Mouse (Mus musculus): ENCODE measurements around the gene Adra1b. TPM values are rescaled to one million over a fixed set of nuclear protein-coding genes. Genes with fewer than 3 reads are reported as not detected.
A peak's percentile ranks its signal among the peaks of the same experiment; 100 is the strongest.

Gene Adra1b
- polyA plus RNA-seq (2015; fragmentation: Nextera tagmentation; extraction: Ambion mirVana), result 0.34 TPM in 2 replicates

- Histone ChIP-seq H3K9me3 (no peaks in the 10 kb centered on the region), H3K4me2 (replicated peaks) (no peak within 1 kb of the TSS), H3K4me3 (replicated peaks) (no peak within 1 kb of the TSS), H3K27me3 (replicated peaks) (no peaks in the 10 kb centered on the region), H3K27ac (no peak within 1 kb of the TSS), H3K9ac (no peak within 1 kb of the TSS), H3K36me3 (no peaks in the 10 kb centered on the region), H3K4me1 (replicated peaks) (no peaks in the 10 kb centered on the region)
- 68% methylated on average over 6 of the region's 6 CpGs for WGBS
- no peak for ATAC-seq
Measured at GRCm38 (mm10) chr11:43901051-43901654, at the start of gene Adra1b. Gene Adra1b, minus strand, starts transcription at chr11:43901210.

- H3K4me3 ChIP-seq (replicated peaks), result no peak overlapping the region
- H3K4me1 ChIP-seq (replicated peaks), result no peaks in the 10 kb centered on the region
- WGBS, result 78% methylated on average over 1 of the region's 1 CpGs
- no peak overlapping the region for H3K27ac ChIP-seq
- H3K4me2 ChIP-seq (replicated peaks), result no peak overlapping the region
- no peaks in the 10 kb centered on the region for H3K9me3 ChIP-seq
- H3K27me3 ChIP-seq (replicated peaks), result no peaks in the 10 kb centered on the region
- H3K9ac ChIP-seq, result no peak overlapping the region
- ATAC-seq, result no peak
- no peaks in the 10 kb centered on the region for H3K36me3 ChIP-seq
Measured at GRCm38 (mm10) chr11:43950274-43950673, 49.3 kb upstream of the Adra1b start.

DNA sequence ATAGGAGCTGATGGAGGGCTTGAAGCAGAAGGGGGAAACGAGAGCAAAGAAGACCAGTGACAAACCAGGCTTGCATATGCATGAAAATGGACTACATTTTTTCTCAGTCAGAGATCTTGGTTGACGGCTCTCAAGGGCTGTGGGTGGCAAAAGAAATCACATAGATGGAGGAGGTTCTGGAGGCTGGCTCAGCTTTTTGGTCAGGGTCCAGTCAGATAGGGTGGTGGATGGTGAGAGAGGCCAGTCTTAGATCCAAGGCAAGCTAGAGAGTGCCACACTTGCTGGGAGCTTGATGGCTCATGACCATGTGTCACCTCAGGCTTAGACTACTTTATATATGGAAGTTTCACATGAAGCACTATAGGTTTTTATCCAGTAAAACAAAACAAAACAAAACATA, 42.8 kb upstream of the Adra1b start:
- H3K4me1 ChIP-seq (replicated peaks), result no peaks in the 10 kb centered on the region
- H3K27ac ChIP-seq, result no peak overlapping the region
- no peak overlapping the region for H3K4me3 ChIP-seq (replicated peaks)
- H3K27me3 ChIP-seq (replicated peaks), result no peaks in the 10 kb centered on the region
- H3K9me3 ChIP-seq, result no peaks in the 10 kb centered on the region
- 77% methylated on average over 2 of the region's 2 CpGs for WGBS
- no peak overlapping the region for H3K9ac ChIP-seq
- no peak for ATAC-seq
- H3K4me2 ChIP-seq (replicated peaks), result no peak overlapping the region
- H3K36me3 ChIP-seq, result no peaks in the 10 kb centered on the region

DNA sequence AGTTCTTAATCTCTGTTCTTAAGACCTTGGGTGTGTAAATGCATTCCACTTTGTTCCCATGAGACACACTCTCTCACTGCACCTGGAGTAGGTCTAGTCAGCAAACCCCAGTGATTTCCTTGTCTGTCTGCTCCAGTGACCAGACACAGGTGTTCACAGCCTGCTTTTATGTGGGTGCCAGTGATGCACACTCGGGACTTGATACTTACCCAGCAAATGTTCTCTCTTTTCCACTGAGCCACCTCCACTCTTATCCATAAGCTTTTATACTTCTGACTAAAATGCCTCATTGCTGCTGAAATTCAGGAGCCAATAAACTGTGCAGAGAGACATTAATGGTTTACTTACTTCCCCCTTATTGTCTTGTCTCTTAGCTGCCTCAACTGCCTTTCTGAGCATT, 42.2 kb upstream of the Adra1b start:
- Histone ChIP-seq H3K4me1 (replicated peaks) (no peaks in the 10 kb centered on the region), H3K4me2 (replicated peaks) (no peak overlapping the region), H3K4me3 (replicated peaks) (no peak overlapping the region), H3K27ac (no peak overlapping the region), H3K9me3 (no peaks in the 10 kb centered on the region), H3K27me3 (replicated peaks) (no peaks in the 10 kb centered on the region), H3K36me3 (no peaks in the 10 kb centered on the region), H3K9ac (no peak overlapping the region)
- WGBS, result 85% methylated on average over 1 of the region's 1 CpGs
- ATAC-seq, result no peak

GRCm38 (mm10) chr11:43940501-43941202, 39.6 kb upstream of the Adra1b start:
- no peaks in the 10 kb centered on the region for H3K9me3 ChIP-seq
- no peak for ATAC-seq
- H3K9ac ChIP-seq, result no peak overlapping the region
- H3K27me3 ChIP-seq (replicated peaks), result no peaks in the 10 kb centered on the region
- 91% methylated on average over 6 of the region's 6 CpGs for WGBS
- no peaks in the 10 kb centered on the region for H3K4me1 ChIP-seq (replicated peaks)
- no peak overlapping the region for H3K4me2 ChIP-seq (replicated peaks)
- H3K4me3 ChIP-seq (replicated peaks), result no peak overlapping the region
- H3K27ac ChIP-seq, result no peak overlapping the region
- H3K36me3 ChIP-seq, result no peaks in the 10 kb centered on the region

GRCm38 (mm10) chr11:43936023-43936422, 35.0 kb upstream of the Adra1b start:
- no peaks in the 10 kb centered on the region for H3K27me3 ChIP-seq (replicated peaks)
- H3K27ac ChIP-seq, result no peak overlapping the region
- no peak overlapping the region for H3K4me3 ChIP-seq (replicated peaks)
- H3K36me3 ChIP-seq, result no peaks in the 10 kb centered on the region
- 87% methylated on average over 2 of the region's 2 CpGs for WGBS
- no peaks in the 10 kb centered on the region for H3K4me1 ChIP-seq (replicated peaks)
- no peaks in the 10 kb centered on the region for H3K9me3 ChIP-seq
- no peak overlapping the region for H3K4me2 ChIP-seq (replicated peaks)
- H3K9ac ChIP-seq, result no peak overlapping the region
- no peak for ATAC-seq

GRCm38 (mm10) chr11:43933480-43933879, 32.5 kb upstream of the Adra1b start:
- Histone ChIP-seq H3K36me3 (no peaks in the 10 kb centered on the region), H3K27me3 (replicated peaks) (no peaks in the 10 kb centered on the region), H3K27ac (no peak overlapping the region), H3K4me3 (replicated peaks) (no peak overlapping the region), H3K4me2 (replicated peaks) (no peak overlapping the region), H3K4me1 (replicated peaks) (no peaks in the 10 kb centered on the region), H3K9me3 (no peaks in the 10 kb centered on the region), H3K9ac (no peak overlapping the region)
- ATAC-seq, result no peak
- WGBS, result 52% methylated on average over 6 of the region's 6 CpGs

DNA sequence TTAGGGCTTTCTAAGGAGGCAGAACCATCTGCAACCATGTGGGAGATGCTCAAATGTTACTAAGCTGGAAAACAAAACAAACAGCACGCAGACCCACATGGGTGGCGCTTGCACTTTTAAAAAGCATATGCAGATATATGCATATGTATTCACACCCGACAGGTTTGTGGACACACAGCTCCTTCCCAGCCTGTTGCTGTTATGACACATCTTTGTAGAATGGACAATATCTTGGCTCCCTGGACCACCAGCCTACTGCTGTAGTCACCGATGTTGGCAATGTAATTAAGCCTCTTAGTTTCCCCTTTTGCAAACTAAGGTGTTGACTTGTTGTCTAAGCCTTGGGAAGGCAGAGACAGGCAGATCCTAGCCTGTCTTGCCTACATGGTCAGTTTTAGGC, 32.0 kb upstream of the Adra1b start:
- Histone ChIP-seq H3K4me2 (replicated peaks) (no peak overlapping the region), H3K4me3 (replicated peaks) (no peak overlapping the region), H3K9me3 (no peaks in the 10 kb centered on the region), H3K27me3 (replicated peaks) (no peaks in the 10 kb centered on the region), H3K9ac (no peak overlapping the region), H3K4me1 (replicated peaks) (no peaks in the 10 kb centered on the region), H3K27ac (no peak overlapping the region), H3K36me3 (no peaks in the 10 kb centered on the region)
- WGBS, result 89% methylated on average over 4 of the region's 4 CpGs
- ATAC-seq, result no peak

GRCm38 (mm10) chr11:43930191-43930590, 29.2 kb upstream of the Adra1b start:
- no peak overlapping the region for H3K27ac ChIP-seq
- H3K4me2 ChIP-seq (replicated peaks), result no peak overlapping the region
- WGBS, result 86% methylated on average over 2 of the region's 2 CpGs
- H3K36me3 ChIP-seq, result no peaks in the 10 kb centered on the region
- no peaks in the 10 kb centered on the region for H3K4me1 ChIP-seq (replicated peaks)
- no peaks in the 10 kb centered on the region for H3K27me3 ChIP-seq (replicated peaks)
- no peak for ATAC-seq
- no peaks in the 10 kb centered on the region for H3K9me3 ChIP-seq
- no peak overlapping the region for H3K9ac ChIP-seq
- no peak overlapping the region for H3K4me3 ChIP-seq (replicated peaks)

DNA sequence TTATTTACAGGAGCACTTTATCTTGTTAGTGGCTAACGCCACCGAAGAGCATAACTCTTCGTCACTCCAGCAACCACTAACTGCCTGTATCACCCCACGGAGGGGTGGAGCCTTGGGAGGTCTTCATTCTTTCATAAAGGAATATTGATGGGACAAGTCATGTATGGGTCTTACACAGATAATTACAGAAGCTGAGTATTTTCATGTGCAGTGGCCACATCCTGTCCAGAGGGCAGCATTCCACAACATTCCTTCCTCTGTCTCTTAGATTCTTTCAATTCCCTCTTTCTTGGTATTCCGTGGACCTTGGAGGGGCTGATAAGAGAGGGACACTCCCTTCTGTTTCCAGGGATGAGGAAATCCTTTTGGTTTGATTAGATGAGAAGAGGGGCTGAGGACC, 28.7 kb upstream of the Adra1b start:
- Histone ChIP-seq H3K9me3 (no peaks in the 10 kb centered on the region), H3K9ac (no peak overlapping the region), H3K4me1 (replicated peaks) (no peaks in the 10 kb centered on the region), H3K36me3 (no peaks in the 10 kb centered on the region), H3K27ac (no peak overlapping the region), H3K27me3 (replicated peaks) (no peaks in the 10 kb centered on the region), H3K4me2 (replicated peaks) (no peak overlapping the region), H3K4me3 (replicated peaks) (no peak overlapping the region)
- 52% methylated on average over 5 of the region's 5 CpGs for WGBS
- ATAC-seq, result peak; percentile 28; the same call in 1 of the 2 replicates

GRCm38 (mm10) chr11:43929178-43929577, 28.2 kb upstream of the Adra1b start:
- H3K4me3 ChIP-seq (replicated peaks), result no peak overlapping the region
- H3K27ac ChIP-seq, result no peak overlapping the region
- H3K36me3 ChIP-seq, result no peaks in the 10 kb centered on the region
- H3K27me3 ChIP-seq (replicated peaks), result no peaks in the 10 kb centered on the region
- ATAC-seq, result peak; percentile 74
- no peak overlapping the region for H3K9ac ChIP-seq
- no peaks in the 10 kb centered on the region for H3K9me3 ChIP-seq
- no peak overlapping the region for H3K4me2 ChIP-seq (replicated peaks)
- 43% methylated on average over 5 of the region's 5 CpGs for WGBS
- no peaks in the 10 kb centered on the region for H3K4me1 ChIP-seq (replicated peaks)

DNA sequence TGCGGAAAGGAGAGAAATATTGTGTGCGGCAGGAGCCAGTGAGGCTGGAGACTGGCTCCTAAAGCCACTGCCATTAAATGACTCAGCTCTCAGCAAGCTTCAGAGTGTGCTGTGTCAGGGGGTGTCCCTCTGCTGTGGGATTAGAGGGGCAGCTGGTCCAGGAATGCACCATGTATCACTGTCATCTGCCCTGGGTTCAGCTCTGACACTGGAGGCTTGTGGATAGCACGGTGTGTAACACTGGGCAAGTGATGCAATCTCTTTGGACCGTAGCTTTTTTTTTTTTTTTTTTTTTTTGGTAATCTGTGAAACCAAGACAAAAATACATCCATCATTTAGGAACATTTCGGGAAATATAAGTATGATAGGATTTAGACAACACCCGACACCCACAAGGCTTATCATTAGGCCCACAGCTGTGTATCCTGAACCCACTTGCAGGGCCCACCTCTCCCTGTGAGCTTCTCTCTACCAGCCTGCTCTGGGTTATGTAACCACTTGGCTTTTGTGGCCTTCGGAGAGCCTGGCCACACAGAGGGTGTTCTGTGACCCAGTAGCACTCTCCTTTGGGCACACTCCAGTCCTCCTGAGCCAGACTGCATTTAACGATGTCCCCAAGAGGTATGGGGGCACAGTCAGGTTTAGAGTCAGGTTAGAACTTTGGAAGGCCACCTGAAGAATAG, 26.3 kb upstream of the Adra1b start:
- Histone ChIP-seq H3K4me3 (replicated peaks) (no peak overlapping the region), H3K36me3 (no peaks in the 10 kb centered on the region), H3K9ac (no peak overlapping the region), H3K27me3 (replicated peaks) (no peaks in the 10 kb centered on the region), H3K4me1 (replicated peaks) (no peaks in the 10 kb centered on the region), H3K4me2 (replicated peaks) (no peak overlapping the region), H3K27ac (no peak overlapping the region), H3K9me3 (no peaks in the 10 kb centered on the region)
- ATAC-seq, result no peak
- WGBS, result 76% methylated on average over 8 of the region's 8 CpGs

GRCm38 (mm10) chr11:43926163-43926562, 25.2 kb upstream of the Adra1b start:
- Histone ChIP-seq H3K27ac (no peak overlapping the region), H3K4me3 (replicated peaks) (no peak overlapping the region), H3K4me2 (replicated peaks) (no peak overlapping the region), H3K9me3 (no peaks in the 10 kb centered on the region), H3K9ac (no peak overlapping the region), H3K27me3 (replicated peaks) (no peaks in the 10 kb centered on the region), H3K36me3 (no peaks in the 10 kb centered on the region), H3K4me1 (replicated peaks) (no peaks in the 10 kb centered on the region)
- no peak for ATAC-seq
- WGBS, result 70% methylated on average over 6 of the region's 6 CpGs

Data from intestine, embryonic 15.5 days (tissue).